In genomic region chr8:123284493-123284892, GRCm38 (mm10) we compare ENCODE assay signal across 23 mouse cellular contexts. TPM values are rescaled to one million over a fixed set of nuclear protein-coding genes. Genes with fewer than 3 reads are reported as not detected.
DNase-seq lines count a peak whose midpoint lies in the region; ATAC-seq and TF ChIP-seq lines count a peak whose summit lies in the region.
"Had no signal": no experiment of that assay in that cellular context is flagged by ENCODE, and none has a peak within 500 bp of the region (broad histone marks: within the 10 kb centered on the region; RNA-seq: fewer than 3 reads in every experiment).

No protein-coding gene starts in this region.

- WGBS in heart, embryonic 16.5 days, result 39% methylated on average over 5 of the region's 5 CpGs
- 71% methylated on average over 5 of the region's 5 CpGs for WGBS in lung, adult 2 months
- WGBS in bone marrow, adult 2 months, result 88% methylated on average over 5 of the region's 5 CpGs

- TF ChIP-seq POLR2A in lung, adult 2 months (IDR thresholded peaks at IDR 0.05; ENCODE audit: borderline replicate concordance, extremely low read depth, low read depth, low read length), result no peak
- no peak for TF ChIP-seq POLR2A in bone marrow, adult 2 months (IDR thresholded peaks at IDR 0.05; ENCODE audit: borderline replicate concordance, control insufficient read depth, low read depth, low read length)

- H3K4me2 ChIP-seq in heart, embryonic 16.5 days (ENCODE audit: low read depth, low read length), result no peak overlapping the region
- H3K4me2 ChIP-seq: embryonic facial prominence, embryonic 13.5 days; forebrain, embryonic 12.5 days; heart, embryonic 12.5 days; hindbrain, embryonic 12.5 days had no signal

- TF ChIP-seq CTCF in lung, adult 2 months (IDR thresholded peaks at IDR 0.05; ENCODE audit: insufficient read depth, low read length), result no peak
- no peak for TF ChIP-seq CTCF in bone marrow, adult 2 months (IDR thresholded peaks at IDR 0.05; ENCODE audit: control insufficient read depth, insufficient read depth, low read length)

- peaks cover 2% of the 10 kb centered on the region; the same call in 1 of the 2 replicates for H3K36me3 ChIP-seq in heart, embryonic 16.5 days (ENCODE audit: control insufficient read depth, insufficient read depth)

- no peak for ATAC-seq in heart, embryonic 16.5 days (replicated peaks; ENCODE audit: extremely low read depth, insufficient read depth, low FRiP score)
- ATAC-seq: forebrain, embryonic 16.5 days; hindbrain, embryonic 16.5 days; inflammation-experienced regulatory T-cells, adult 6 months had no signal

- H3K9me3 ChIP-seq in heart, embryonic 16.5 days (replicated peaks; ENCODE audit: control insufficient read depth, low read length), result no peaks in the 10 kb centered on the region
- H3K9me3 ChIP-seq: embryonic facial prominence, embryonic 13.5 days; forebrain, embryonic 12.5 days; heart, embryonic 12.5 days; hindbrain, embryonic 12.5 days had no signal

- peaks cover 3% of the 10 kb centered on the region; the same call in 1 of the 2 replicates for H3K4me1 ChIP-seq in heart, embryonic 16.5 days (ENCODE audit: control insufficient read depth, insufficient read depth, low read length)
- 0 out of 2 replicates have a peak, but pooled peaks cover 3% of the 10 kb centered on the region for H3K4me1 ChIP-seq in lung, adult 2 months (ENCODE audit: control insufficient read depth, insufficient read depth, low read length)
- peaks cover 3% of the 10 kb centered on the region; the same call in 1 of the 2 replicates for H3K4me1 ChIP-seq in bone marrow, adult 2 months (ENCODE audit: control insufficient read depth, insufficient read depth, low read length)
- H3K4me1 ChIP-seq: embryonic facial prominence, embryonic 13.5 days; forebrain, embryonic 12.5 days; hindbrain, embryonic 12.5 days had no signal

- no peak overlapping the region for H3K27ac ChIP-seq in heart, embryonic 16.5 days (ENCODE audit: low read length)
- H3K27ac ChIP-seq in bone marrow, adult 2 months (ENCODE audit: control insufficient read depth, insufficient read depth, low read depth, low read length, poor library complexity), result 0 out of 2 replicates have a peak overlapping the region, but pooled peaks have one; percentile 12
- H3K27ac ChIP-seq: embryonic facial prominence, embryonic 13.5 days; forebrain, embryonic 12.5 days; hindbrain, embryonic 12.5 days had no signal

- no peak for DNase-seq in heart, postnatal 10 days
- peak; percentile 16 for DNase-seq in lung, postnatal 25 days (ENCODE audit: low spot score)
- DNase-seq in lung, adult 2 months, result no peak
- peak; percentile 67 for DNase-seq in Muller cell, postnatal 12 days (ENCODE audit: inconsistent ontology term)
- no peak for DNase-seq in adipocyte (ENCODE audit: low spot score)
- DNase-seq: adrenal gland, adult 8-10 months; adrenal gland, postnatal 36 days; cerebellum, adult 11-12 months; cerebellum, adult 9-10 months; cerebellum, postnatal 25 days; gastrocnemius, postnatal 10 days; heart, adult 18-20 months; heart, postnatal 4 days had no signal

- intact Hi-C loops in heart, postnatal 10 days (cut with DNase I), result no loop called here

- H3K4me3 ChIP-seq in heart, embryonic 16.5 days (ENCODE audit: low read length), result no peak overlapping the region
- H3K4me3 ChIP-seq in lung, adult 2 months (replicated peaks; ENCODE audit: extremely low read depth, low read depth, low read length), result no peak overlapping the region
- H3K4me3 ChIP-seq in bone marrow, adult 2 months (replicated peaks; ENCODE audit: control insufficient read depth, low read depth, low read length), result no peak overlapping the region
- H3K4me3 ChIP-seq: embryonic facial prominence, embryonic 13.5 days; forebrain, embryonic 12.5 days; heart, embryonic 12.5 days; hindbrain, embryonic 12.5 days had no signal

- peak overlapping the region; percentile 27; the same call in 1 of the 2 replicates for H3K9ac ChIP-seq in heart, embryonic 16.5 days (ENCODE audit: low read length)
- H3K9ac ChIP-seq: embryonic facial prominence, embryonic 13.5 days; forebrain, embryonic 12.5 days; heart, embryonic 12.5 days; hindbrain, embryonic 12.5 days had no signal

- H3K27me3 ChIP-seq in heart, embryonic 16.5 days (ENCODE audit: control insufficient read depth, insufficient read depth, low read length), result no peaks in the 10 kb centered on the region
- H3K27me3 ChIP-seq: CH12.LX; embryonic facial prominence, embryonic 13.5 days; forebrain, embryonic 12.5 days; heart, embryonic 12.5 days; hindbrain, embryonic 12.5 days had no signal

RNA-seq across cellular contexts. Expression of gene Vps9d1, which starts 30.3 kb away (rescaled TPM):
- 20.3 and 20.8 TPM in 2 replicates for polyA plus RNA-seq in heart, embryonic 16.5 days (2015; fragmentation: Nextera tagmentation; extraction: Ambion mirVana)
- total RNA-seq in heart, postnatal 10 days (2021), result 10 to 100 TPM; 22.9 to 27.0 TPM
- 83.9 and 94.4 TPM in 2 replicates for polyA plus RNA-seq in lung, adult 2 months (2012; rRNA removed)
- 12.4 and 30.1 TPM in 2 replicates for polyA plus RNA-seq in bone marrow, adult 2 months (2011; ENCODE audit: insufficient read depth, insufficient read length, low replicate concordance, missing spikeins)

RNA-seq across cellular contexts. Expression of gene Zfp276, which starts 30.5 kb away (rescaled TPM):
- 16.6 and 18.3 TPM in 2 replicates for polyA plus RNA-seq in heart, embryonic 16.5 days (2015; fragmentation: Nextera tagmentation; extraction: Ambion mirVana)
- total RNA-seq in heart, postnatal 10 days (2021), result 10 to 100 TPM; 10.7 to 12.1 TPM
- 34.1 and 37.8 TPM in 2 replicates for polyA plus RNA-seq in lung, adult 2 months (2012; rRNA removed)
- 10.9 and 29.2 TPM in 2 replicates for polyA plus RNA-seq in bone marrow, adult 2 months (2011; ENCODE audit: insufficient read depth, insufficient read length, low replicate concordance, missing spikeins)

RNA-seq across cellular contexts. Expression of gene Fanca, which starts 33.9 kb away (rescaled TPM):
- 15.4 and 16.0 TPM in 2 replicates for polyA plus RNA-seq in heart, embryonic 16.5 days (2015; fragmentation: Nextera tagmentation; extraction: Ambion mirVana)
- total RNA-seq in heart, postnatal 10 days (2021), result 1 to 10 TPM; 6.5 to 7.4 TPM
- 17.8 and 21.8 TPM in 2 replicates for polyA plus RNA-seq in lung, adult 2 months (2012; rRNA removed)
- polyA plus RNA-seq in bone marrow, adult 2 months (2011; ENCODE audit: insufficient read depth, insufficient read length, low replicate concordance, missing spikeins), result 45.3 and 60.2 TPM in 2 replicates

RNA-seq across cellular contexts. Expression of gene Spire2, which starts 48.0 kb away (rescaled TPM):
- 0.79 and 0.89 TPM in 2 replicates for polyA plus RNA-seq in heart, embryonic 16.5 days (2015; fragmentation: Nextera tagmentation; extraction: Ambion mirVana)
- total RNA-seq in heart, postnatal 10 days (2021), result under 1 TPM; 0.26 to 0.32 TPM
- polyA plus RNA-seq in lung, adult 2 months (2012; rRNA removed), result 5.2 TPM in 2 replicates
- polyA plus RNA-seq in bone marrow, adult 2 months (2011; ENCODE audit: insufficient read depth, insufficient read length, low replicate concordance, missing spikeins), result 1.5 TPM in 2 replicates
- polyA plus RNA-seq: inflammation-experienced regulatory T-cells, adult 6 months had no signal

RNA-seq across cellular contexts. Expression of gene Spata2l, which starts 48.5 kb away (rescaled TPM):
- 4.2 and 4.4 TPM in 2 replicates for polyA plus RNA-seq in heart, embryonic 16.5 days (2015; fragmentation: Nextera tagmentation; extraction: Ambion mirVana)
- total RNA-seq in heart, postnatal 10 days (2021), result 1 to 10 TPM; 6.4 to 6.8 TPM
- 8.3 and 9.6 TPM in 2 replicates for polyA plus RNA-seq in lung, adult 2 months (2012; rRNA removed)
- 2.8 TPM in 1 of 2 replicates, not detected in the other for polyA plus RNA-seq in bone marrow, adult 2 months (2011; ENCODE audit: insufficient read depth, insufficient read length, low replicate concordance, missing spikeins)

Comparison
In these comparisons a context has a peak if more than half of its experiments do, and no peak if none do; other contexts are left out.
1. DNase-seq: peak in lung, postnatal 25 days (single experiment) and Muller cell, postnatal 12 days (single experiment); none in heart, postnatal 10 days (0 of 2), lung, adult 2 months (single experiment) and adipocyte (single experiment).